Mouse (Mus musculus) forebrain, embryonic 10.5 days (tissue): ENCODE measurements around the gene Gpr183. TPM values are rescaled to one million over a fixed set of nuclear protein-coding genes. Genes with fewer than 3 reads are reported as not detected.

Experiments used
- DNase-seq: peaks from one replicate; pipeline ENCODE4 v3.0.0-alpha.2; 2017; ENCODE audit warnings: low spot score; ENCODE audit errors: extremely low spot score
- H3K27ac ChIP-seq: fragments of 300-500 bp; sonication (generic); 2 replicates; pipeline ENCODE4 v1.5.1; 2016; ENCODE audit warnings: mild to moderate bottlenecking
- H3K27me3 ChIP-seq: fragments of 300-500 bp; sonication (generic); 2 replicates; pipeline ENCODE4 v1.6.1; 2016; ENCODE audit warnings: mild to moderate bottlenecking; ENCODE audit not compliant: poor library complexity, severe bottlenecking
- H3K36me3 ChIP-seq: fragments of 300-500 bp; sonication (generic); replicated peaks from 2 replicates; pipeline ENCODE4 v1.6.1; 2016; ENCODE audit warnings: mild to moderate bottlenecking, moderate library complexity
- H3K4me1 ChIP-seq: fragments of 300-500 bp; sonication (generic); 2 replicates; pipeline ENCODE4 v1.6.1; 2016
- H3K4me3 ChIP-seq: fragments of 300-500 bp; sonication (generic); 2 replicates; pipeline ENCODE4 v1.5.1; 2016; ENCODE audit warnings: mild to moderate bottlenecking, moderate library complexity
- H3K9me3 ChIP-seq: fragments of 300-500 bp; sonication (generic); 2 replicates; pipeline ENCODE4 v1.6.1; 2016; ENCODE audit warnings: mild to moderate bottlenecking, moderate library complexity
- WGBS: fragments of 180-500 bp; shearing (Covaris S2); methylation state at CpG from one replicate; pipeline ENCODE4 v1.1.7; 2016; 5-methylcytosine and 5-hydroxymethylcytosine counted together
- polyA plus RNA-seq: library from polyadenylated mRNA; unstranded; fragments of >200 nt; fragmentation: Nextera tagmentation; extraction: Ambion mirVana; gene quantifications from 2 replicates; pipeline ENCODE4 v1.2.1, GENCODE M21; 2016

The Gpr183 gene
- polyA plus RNA-seq, 1 experiment from 2014 or later: 2.5 TPM

GRCm38 (mm10) chr14:121994846-121995556 lies 30.0 kb upstream of the Gpr183 start:
- no peak for DNase-seq
- peaks cover 48% of the 10 kb centered on the region for H3K36me3 ChIP-seq
- 95% methylated on average over 7 of the region's 7 CpGs for WGBS
- H3K27ac ChIP-seq: no peak overlapping the region
- no peak overlapping the region for H3K4me3 ChIP-seq
- no peaks in the 10 kb centered on the region for H3K4me1 ChIP-seq
- H3K9me3 ChIP-seq: no peaks in the 10 kb centered on the region
- no peaks in the 10 kb centered on the region for H3K27me3 ChIP-seq

DNA sequence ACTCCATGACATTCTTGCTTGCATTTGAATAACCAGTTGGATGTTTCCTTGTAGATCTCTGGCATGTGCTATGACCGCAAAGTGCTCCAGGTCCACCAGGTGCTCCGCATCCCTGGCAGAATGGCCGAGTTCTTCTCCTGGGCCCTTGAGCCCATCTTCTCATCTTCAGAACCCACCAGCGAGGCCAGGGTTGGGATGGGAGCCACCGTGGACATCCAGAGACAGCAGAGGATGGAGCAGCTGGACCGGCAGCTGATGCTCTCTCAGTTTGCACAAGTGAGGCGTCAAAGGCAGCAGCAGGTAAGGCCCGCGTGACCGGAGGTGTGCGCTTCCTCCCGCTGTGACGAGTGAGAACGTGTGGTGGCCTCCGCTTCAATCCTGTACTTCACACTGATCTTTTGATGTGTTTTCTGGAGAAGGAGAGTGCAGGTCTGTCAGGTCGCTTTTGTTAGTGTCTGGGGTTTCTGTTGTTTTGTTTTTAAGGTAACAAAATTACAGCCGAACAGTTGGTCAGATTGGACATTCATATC lies 29.2 kb upstream of the Gpr183 start:
- Histone ChIP-seq H3K4me1 (no peaks in the 10 kb centered on the region), H3K9me3 (no peaks in the 10 kb centered on the region), H3K4me3 (no peak overlapping the region), H3K27ac (no peak overlapping the region), H3K36me3 (peaks cover 48% of the 10 kb centered on the region), H3K27me3 (no peaks in the 10 kb centered on the region)
- no peak for DNase-seq
- 96% methylated on average over 17 of the region's 17 CpGs for WGBS

DNA sequence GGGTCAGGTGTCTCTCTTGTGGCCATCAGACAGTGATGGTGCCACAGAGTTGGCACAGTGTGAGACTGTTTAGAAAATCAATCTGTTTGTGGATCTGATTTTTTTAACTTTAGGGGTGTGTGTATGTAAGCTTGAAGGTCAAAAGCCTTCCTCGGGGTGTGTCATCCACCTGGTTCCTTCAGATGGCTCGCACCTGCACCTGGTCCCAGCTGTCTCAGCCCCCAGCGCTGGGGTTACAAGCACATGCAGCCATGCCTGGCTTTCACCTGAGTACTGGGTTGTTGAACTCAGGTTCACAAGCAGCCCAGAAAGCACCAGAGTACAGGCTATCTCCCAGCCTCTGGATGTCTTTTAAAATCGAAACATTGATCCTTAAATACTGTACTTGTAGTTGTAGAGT lies 28.6 kb upstream of the Gpr183 start:
- no peak overlapping the region for H3K4me3 ChIP-seq
- no peak for DNase-seq
- H3K4me1 ChIP-seq: no peaks in the 10 kb centered on the region
- H3K9me3 ChIP-seq: no peaks in the 10 kb centered on the region
- no peak overlapping the region for H3K27ac ChIP-seq
- no peaks in the 10 kb centered on the region for H3K27me3 ChIP-seq
- peaks cover 46% of the 10 kb centered on the region for H3K36me3 ChIP-seq
- 98% methylated on average over 4 of the region's 4 CpGs for WGBS

DNA sequence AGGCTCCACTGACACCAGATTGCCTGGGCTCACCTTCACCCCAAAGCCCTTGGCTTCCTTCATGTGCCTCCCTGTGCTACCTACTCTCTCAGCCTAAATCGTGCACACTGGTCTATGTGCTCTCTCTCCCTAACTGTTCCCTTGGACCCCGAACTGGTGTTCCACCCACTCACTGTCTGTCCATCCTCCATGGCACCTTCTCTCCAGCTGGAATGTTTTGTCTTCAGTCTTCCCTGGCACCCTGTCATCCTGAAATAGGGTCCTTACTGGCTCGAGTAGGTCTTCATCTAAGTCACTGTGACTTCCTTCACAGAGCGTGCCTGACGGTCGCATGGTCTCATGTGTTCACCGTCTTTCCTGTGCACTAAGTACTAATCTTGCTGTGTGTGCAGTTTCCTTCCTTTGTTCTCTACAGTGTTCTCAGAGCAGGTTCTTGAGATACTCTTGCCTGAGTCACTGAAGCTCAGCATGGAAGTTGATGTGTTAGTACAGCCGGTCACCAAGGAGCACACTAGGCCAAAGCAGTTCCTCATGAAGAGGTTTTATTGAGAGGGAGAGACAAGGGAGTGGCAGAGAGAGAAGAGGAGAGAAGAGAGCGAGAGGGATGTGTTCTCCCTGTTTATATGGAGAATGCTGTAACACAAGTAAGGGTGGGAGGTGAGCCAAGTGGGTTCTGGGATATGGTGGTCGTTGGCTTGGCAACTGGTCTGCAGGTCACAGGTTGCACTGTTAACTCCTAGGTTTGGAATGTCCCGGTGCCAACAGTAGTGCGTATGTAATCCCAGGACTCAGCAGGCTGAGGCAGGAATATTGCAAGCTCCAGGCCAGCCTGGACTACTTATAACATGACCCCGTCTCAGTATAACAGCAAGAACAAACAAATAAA lies 27.6 kb upstream of the Gpr183 start:
- no peaks in the 10 kb centered on the region for H3K27me3 ChIP-seq
- no peak overlapping the region for H3K4me3 ChIP-seq
- 90% methylated on average over 13 of the region's 13 CpGs for WGBS
- H3K36me3 ChIP-seq: peaks cover 41% of the 10 kb centered on the region
- no peaks in the 10 kb centered on the region for H3K9me3 ChIP-seq
- no peak for DNase-seq
- no peak overlapping the region for H3K27ac ChIP-seq
- H3K4me1 ChIP-seq: no peaks in the 10 kb centered on the region

GRCm38 (mm10) chr14:121991921-121992320 lies 26.9 kb upstream of the Gpr183 start:
- peaks cover 36% of the 10 kb centered on the region for H3K36me3 ChIP-seq
- H3K9me3 ChIP-seq: no peaks in the 10 kb centered on the region
- H3K27ac ChIP-seq: no peak overlapping the region
- no peaks in the 10 kb centered on the region for H3K27me3 ChIP-seq
- no peak overlapping the region for H3K4me3 ChIP-seq
- DNase-seq: no peak
- H3K4me1 ChIP-seq: no peaks in the 10 kb centered on the region

- Histone ChIP-seq H3K9me3 (no peaks in the 10 kb centered on the region), H3K27me3 (no peaks in the 10 kb centered on the region), H3K4me3 (no peak overlapping the region), H3K27ac (no peak overlapping the region), H3K4me1 (no peaks in the 10 kb centered on the region), H3K36me3 (peaks cover 26% of the 10 kb centered on the region)
- DNase-seq: no peak
- 89% methylated on average over 6 of the region's 6 CpGs for WGBS
These were observed 25.9 kb upstream of the Gpr183 start for GRCm38 (mm10) chr14:121990897-121991296.

- WGBS: 95% methylated on average over 3 of the region's 3 CpGs
- Histone ChIP-seq H3K36me3 (peaks cover 16% of the 10 kb centered on the region), H3K9me3 (no peaks in the 10 kb centered on the region), H3K4me3 (no peak overlapping the region), H3K27me3 (no peaks in the 10 kb centered on the region), H3K27ac (no peak overlapping the region), H3K4me1 (no peaks in the 10 kb centered on the region)
- DNase-seq: no peak
These were observed 24.9 kb upstream of the Gpr183 start for GRCm38 (mm10) chr14:121989869-121990268.

- H3K36me3 ChIP-seq: peaks cover 11% of the 10 kb centered on the region
- H3K4me3 ChIP-seq: no peak overlapping the region
- WGBS: 96% methylated on average over 3 of the region's 3 CpGs
- peaks cover 2% of the 10 kb centered on the region for H3K4me1 ChIP-seq
- no peak overlapping the region for H3K27ac ChIP-seq
- H3K9me3 ChIP-seq: no peaks in the 10 kb centered on the region
- H3K27me3 ChIP-seq: no peaks in the 10 kb centered on the region
- DNase-seq: no peak
These were observed 24.3 kb upstream of the Gpr183 start for GRCm38 (mm10) chr14:121989331-121989730.

DNA sequence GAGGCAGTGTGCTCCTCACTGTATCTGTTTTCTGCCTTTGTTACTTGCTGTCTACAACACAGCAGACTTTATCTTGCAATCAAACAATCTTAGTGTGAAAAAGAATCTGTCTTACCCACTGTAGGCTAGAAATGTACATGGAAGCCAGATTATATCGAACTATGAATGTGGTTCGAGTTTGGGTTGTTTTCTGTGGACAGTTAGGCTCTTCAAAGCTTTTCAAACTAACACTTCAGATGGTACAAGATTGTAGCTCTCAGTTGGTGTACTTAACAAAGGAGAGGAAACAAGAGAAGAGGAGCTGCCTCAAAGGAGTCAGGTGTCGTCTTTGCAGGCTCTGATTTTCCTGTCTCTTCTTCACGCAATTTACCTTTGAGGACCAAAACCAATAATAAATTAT lies 22.7 kb upstream of the Gpr183 start:
- Histone ChIP-seq H3K27me3 (no peaks in the 10 kb centered on the region), H3K27ac (no peak overlapping the region), H3K4me1 (peaks cover 10% of the 10 kb centered on the region), H3K4me3 (no peak overlapping the region), H3K9me3 (no peaks in the 10 kb centered on the region), H3K36me3 (peaks cover 3% of the 10 kb centered on the region; the same call in 1 of the 2 replicates)
- no peak for DNase-seq
- WGBS: 85% methylated on average over 4 of the region's 4 CpGs

DNA sequence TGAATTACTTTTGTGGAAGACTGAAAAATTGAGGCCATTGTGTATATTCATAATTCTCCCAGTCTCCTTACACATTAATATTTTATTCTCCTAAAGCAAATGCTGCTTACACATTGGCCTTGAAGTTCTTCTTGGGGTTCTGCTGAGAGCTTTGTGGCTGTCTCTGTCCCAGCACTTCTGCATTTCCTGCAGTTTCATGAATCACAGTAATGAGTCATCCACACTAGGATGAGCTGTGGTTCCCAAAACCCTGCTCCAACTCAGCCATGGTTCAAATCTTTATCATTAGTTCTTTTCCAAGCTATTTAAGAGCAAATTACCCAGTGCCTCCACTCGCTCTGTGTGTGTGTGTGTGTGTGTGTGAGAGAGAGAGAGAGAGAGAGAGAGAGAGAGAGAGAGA lies 22.3 kb upstream of the Gpr183 start:
- Histone ChIP-seq H3K4me3 (no peak overlapping the region), H3K36me3 (peaks cover 3% of the 10 kb centered on the region; the same call in 1 of the 2 replicates), H3K27me3 (no peaks in the 10 kb centered on the region), H3K9me3 (no peaks in the 10 kb centered on the region), H3K27ac (no peak overlapping the region), H3K4me1 (peaks cover 10% of the 10 kb centered on the region)
- DNase-seq: no peak
- WGBS: 94% methylated on average over 1 of the region's 1 CpGs

DNA sequence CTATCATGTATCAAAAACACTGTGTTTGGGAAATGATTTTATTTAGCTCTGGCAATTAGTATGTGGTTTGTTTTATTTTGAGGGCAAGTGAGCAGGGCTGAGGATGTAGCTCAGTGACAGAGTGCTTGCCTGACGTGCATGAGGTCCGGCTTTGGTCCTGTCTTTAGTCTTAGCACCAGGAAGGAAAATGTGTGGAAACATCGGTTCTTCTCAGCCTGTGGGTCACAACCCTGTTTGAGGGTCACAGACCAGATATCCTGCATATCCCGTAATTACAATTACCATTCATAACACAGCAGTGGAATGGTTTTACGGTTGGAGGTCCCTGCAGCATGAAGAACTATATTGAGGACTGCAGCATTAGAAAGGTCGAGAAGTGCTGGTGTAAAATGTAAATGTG lies 21.0 kb upstream of the Gpr183 start:
- no peaks in the 10 kb centered on the region for H3K9me3 ChIP-seq
- H3K4me3 ChIP-seq: no peak overlapping the region
- peaks cover 3% of the 10 kb centered on the region; the same call in 1 of the 2 replicates for H3K36me3 ChIP-seq
- no peak overlapping the region for H3K27ac ChIP-seq
- 90% methylated on average over 6 of the region's 6 CpGs for WGBS
- peaks cover 10% of the 10 kb centered on the region for H3K4me1 ChIP-seq
- no peak for DNase-seq
- no peaks in the 10 kb centered on the region for H3K27me3 ChIP-seq

GRCm38 (mm10) chr14:121985477-121985876 lies 20.5 kb upstream of the Gpr183 start:
- H3K4me1 ChIP-seq: peaks cover 10% of the 10 kb centered on the region
- no peaks in the 10 kb centered on the region for H3K9me3 ChIP-seq
- no peak overlapping the region for H3K27ac ChIP-seq
- DNase-seq: no peak
- H3K4me3 ChIP-seq: no peak overlapping the region
- H3K27me3 ChIP-seq: no peaks in the 10 kb centered on the region
- WGBS: 89% methylated on average over 3 of the region's 3 CpGs
- H3K36me3 ChIP-seq: peaks cover 3% of the 10 kb centered on the region; the same call in 1 of the 2 replicates
